Comparison of ENCODE assay signal across 11 mouse cellular contexts in genomic region chr8:77814796-77815647, GRCm38 (mm10).
DNase-seq lines count a peak whose midpoint lies in the region; ATAC-seq and TF ChIP-seq lines count a peak whose summit lies in the region.
"Had no signal": no experiment of that assay in that cellular context is flagged by ENCODE, and none has a peak within 500 bp of the region (broad histone marks: within the 10 kb centered on the region; RNA-seq: fewer than 3 reads in every experiment).

No protein-coding gene starts in this region.

- H3K4me1 ChIP-seq in limb, embryonic 14.5 days (ENCODE audit: control insufficient read depth, insufficient read depth, low read length) = peaks cover 17% of the 10 kb centered on the region
- H3K4me1 ChIP-seq: heart, embryonic 15.5 days had no signal

- H3K27me3 ChIP-seq in limb, embryonic 14.5 days (ENCODE audit: control insufficient read depth, insufficient read depth, low read length) = no peaks in the 10 kb centered on the region
- H3K27me3 ChIP-seq: heart, embryonic 15.5 days had no signal

- no peak for ATAC-seq in limb, embryonic 14.5 days (ENCODE audit: low FRiP score, low read depth)
- ATAC-seq in frontal cortex, adult (ENCODE audit: low TSS enrichment) = no peak

- no peak overlapping the region; the same call in 1 of the 2 replicates for H3K27ac ChIP-seq in limb, embryonic 14.5 days (replicated peaks; ENCODE audit: low read depth, low read length)
- H3K27ac ChIP-seq: heart, embryonic 15.5 days had no signal

- H3K4me2 ChIP-seq in limb, embryonic 14.5 days (replicated peaks; ENCODE audit: low read depth, low read length, severe bottlenecking) = peak overlapping the region; percentile 37; the same call in 1 of the 2 replicates
- H3K4me2 ChIP-seq: heart, embryonic 15.5 days had no signal

- peak; percentile 37 for DNase-seq in adrenal gland, postnatal 14 days
- no peak for DNase-seq in adrenal gland, adult 18-20 months (ENCODE audit: low spot score in 2 of 2)
- peak; percentile 38 for DNase-seq in testis, postnatal 10 days (ENCODE audit: low spot score)
- no peak for DNase-seq in testis, postnatal 14 days (ENCODE audit: low spot score)
- no peak for DNase-seq in limb, embryonic 14.5 days (ENCODE audit: low spot score)
- no peak for DNase-seq in cerebellum, postnatal 14 days
- DNase-seq in Muller cell, postnatal 12 days (ENCODE audit: inconsistent ontology term) = no peak
- DNase-seq: left cerebral cortex, postnatal 4 days; right cerebral cortex, postnatal 25 days had no signal

- TF ChIP-seq POLR2A in limb, embryonic 14.5 days (IDR thresholded peaks at IDR 0.05; ENCODE audit: borderline replicate concordance, extremely low read depth, insufficient read depth, insufficient read length) = no peak

- H3K9ac ChIP-seq in limb, embryonic 14.5 days (ENCODE audit: low read depth, low read length, severe bottlenecking) = no peak overlapping the region
- H3K9ac ChIP-seq: heart, embryonic 15.5 days had no signal

- WGBS in limb, embryonic 14.5 days = 21% methylated on average over 12 of the region's 12 CpGs

- H3K36me3 ChIP-seq in limb, embryonic 14.5 days (ENCODE audit: control insufficient read depth, insufficient read depth, low read length) = no peaks in the 10 kb centered on the region
- H3K36me3 ChIP-seq: heart, embryonic 15.5 days had no signal

- H3K4me3 ChIP-seq in limb, embryonic 14.5 days (replicated peaks; ENCODE audit: low read length) = no peak overlapping the region; the same call in 1 of the 2 replicates
- H3K4me3 ChIP-seq: heart, embryonic 15.5 days had no signal

- H3K9me3 ChIP-seq in limb, embryonic 14.5 days (ENCODE audit: control insufficient read depth, low read length) = no peaks in the 10 kb centered on the region
- H3K9me3 ChIP-seq: heart, embryonic 15.5 days had no signal

Comparison
In these comparisons a context has a peak if more than half of its experiments do, and no peak if none do; other contexts are left out.
1. DNase-seq: peak in adrenal gland, postnatal 14 days (single experiment) and testis, postnatal 10 days (single experiment); none in adrenal gland, adult 18-20 months (0 of 2), testis, postnatal 14 days (single experiment), limb, embryonic 14.5 days (single experiment), cerebellum, postnatal 14 days (0 of 2) and Muller cell, postnatal 12 days (single experiment).